Mouse (Mus musculus) lung, adult 2 months (tissue): Measurements from ENCODE around the gene Ccdc34. TPM values are rescaled to one million over a fixed set of nuclear protein-coding genes. Genes with fewer than 3 reads are reported as not detected.

Source experiments
- DNase-seq: peaks from one replicate; pipeline ENCODE4 v3.0.0; 2022
- H3K4me1 ChIP-seq: fragments of 200-500 bp; 2 replicates; pipeline ENCODE4 v1.6.1; 2011; ENCODE audit warnings: low read length; ENCODE audit not compliant: control insufficient read depth, insufficient read depth
- H3K4me3 ChIP-seq: fragments of 200-500 bp; replicated peaks from 2 replicates; pipeline ENCODE3; 2011; ENCODE audit warnings: low read depth, mild to moderate bottlenecking, control low read depth, low read length; ENCODE audit errors: extremely low read depth
- CTCF ChIP-seq: fragments of 200-500 bp; IDR thresholded peaks from 2 replicates; pipeline ENCODE4 v1.5.1; 2011; ENCODE audit warnings: mild to moderate bottlenecking, low read length, control low read depth; ENCODE audit not compliant: insufficient read depth
- POLR2A ChIP-seq: fragments of 200-500 bp; IDR thresholded peaks from 2 replicates; pipeline ENCODE4 v1.6.1; 2011; ENCODE audit warnings: low read depth, mild to moderate bottlenecking, control low read depth, low read length, borderline replicate concordance; ENCODE audit errors: extremely low read depth
- WGBS: fragments of 180-500 bp; shearing (Covaris S2); methylation state at CpG from one replicate; pipeline ENCODE4 v1.1.7; 2018; 5-methylcytosine and 5-hydroxymethylcytosine counted together
- polyA plus RNA-seq: library from polyadenylated mRNA; depleted of rRNA; stranded (reverse); fragments of >200 nt; gene quantifications from 2 replicates; pipeline ENCODE4 v1.2.3, GENCODE M21; 2012

Gene Ccdc34
- polyA plus RNA-seq, 1 experiment: 3.9 TPM

GRCm38 (mm10) chr2:109983435-109983834 is 34.2 kb upstream of the Ccdc34 start:
- TF ChIP-seq CTCF (no peak), POLR2A (no peak)

GRCm38 (mm10) chr2:109984930-109985329 is 32.7 kb upstream of the Ccdc34 start:
- H3K4me1 ChIP-seq: no peaks in the 10 kb centered on the region
- no peak for TF ChIP-seq POLR2A
- TF ChIP-seq CTCF: no peak

More at GRCm38 (mm10) chr2:109983435-109983834, 34.2 kb upstream of the Ccdc34 start:
- WGBS: 79% methylated on average over 6 of the region's 6 CpGs
- Histone ChIP-seq H3K4me1 (no peaks in the 10 kb centered on the region), H3K4me3 (no peak overlapping the region)
- no peak for DNase-seq

DNA sequence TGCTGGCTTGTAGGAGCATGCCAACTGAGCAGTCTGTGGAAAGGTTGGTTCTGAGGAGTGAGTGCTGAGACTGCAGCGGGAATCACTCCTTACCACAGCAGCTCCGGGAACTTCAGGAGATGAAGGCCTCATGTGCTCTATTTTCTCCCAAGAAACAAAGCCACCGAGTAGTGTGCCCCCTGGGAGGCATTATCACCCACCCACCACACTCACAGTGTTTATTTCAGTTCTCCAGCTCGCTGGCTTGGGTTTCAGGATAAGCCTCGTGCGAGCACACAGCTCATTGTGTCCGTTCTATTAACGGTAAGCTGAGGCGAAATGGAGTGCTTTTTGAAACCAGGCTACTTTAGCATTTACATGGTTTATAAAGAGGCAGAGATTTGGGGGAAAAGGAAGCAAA is 32.1 kb upstream of the Ccdc34 start:
- DNase-seq: no peak
- 60% methylated on average over 9 of the region's 9 CpGs for WGBS
- TF ChIP-seq CTCF (no peak), POLR2A (no peak)
- H3K4me1 ChIP-seq: no peaks in the 10 kb centered on the region
- no peak overlapping the region for H3K4me3 ChIP-seq

More at GRCm38 (mm10) chr2:109984930-109985329, 32.7 kb upstream of the Ccdc34 start:
- no peak for DNase-seq
- no peak overlapping the region for H3K4me3 ChIP-seq
- 42% methylated on average over 1 of the region's 1 CpGs for WGBS

DNA sequence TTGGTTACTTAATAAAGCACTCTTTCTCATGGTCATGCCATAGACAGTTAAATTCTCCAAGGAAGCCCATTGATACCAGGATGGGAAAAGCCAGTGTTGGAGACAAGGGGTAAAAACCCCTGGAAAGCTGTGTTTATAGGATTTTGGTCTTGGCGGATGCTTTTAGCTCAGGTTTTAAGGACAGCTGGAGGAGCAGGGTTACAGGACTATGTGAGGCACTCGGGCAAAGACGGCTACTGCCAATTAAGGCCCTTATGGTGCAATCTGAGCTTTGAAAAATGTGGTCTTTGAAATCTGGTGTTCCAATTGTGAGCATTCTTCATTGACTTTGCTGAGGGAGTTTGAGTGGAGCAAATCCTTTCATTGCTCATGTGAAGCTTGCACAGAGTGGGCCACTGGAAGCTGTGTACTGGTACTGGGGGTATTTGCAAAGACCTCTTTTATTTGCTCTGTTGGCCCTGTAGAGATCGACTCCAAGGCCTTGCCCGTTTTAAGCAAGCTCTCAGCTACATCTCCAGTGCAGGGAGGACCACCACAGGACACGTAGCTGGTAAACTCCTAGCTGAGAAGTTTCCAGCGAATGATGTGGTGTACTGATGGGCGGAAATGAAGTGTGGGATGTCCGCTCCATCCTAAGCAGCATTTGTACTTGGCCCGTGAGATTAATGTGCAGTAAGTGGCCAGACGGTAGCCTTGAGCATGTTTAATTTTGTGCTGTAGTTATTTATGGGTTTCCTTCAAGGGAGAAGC is 31.4 kb upstream of the Ccdc34 start:
- 70% methylated on average over 11 of the region's 11 CpGs for WGBS
- H3K4me3 ChIP-seq: no peak overlapping the region
- TF ChIP-seq POLR2A (no peak), CTCF (no peak)
- DNase-seq: no peak
- H3K4me1 ChIP-seq: no peaks in the 10 kb centered on the region

DNA sequence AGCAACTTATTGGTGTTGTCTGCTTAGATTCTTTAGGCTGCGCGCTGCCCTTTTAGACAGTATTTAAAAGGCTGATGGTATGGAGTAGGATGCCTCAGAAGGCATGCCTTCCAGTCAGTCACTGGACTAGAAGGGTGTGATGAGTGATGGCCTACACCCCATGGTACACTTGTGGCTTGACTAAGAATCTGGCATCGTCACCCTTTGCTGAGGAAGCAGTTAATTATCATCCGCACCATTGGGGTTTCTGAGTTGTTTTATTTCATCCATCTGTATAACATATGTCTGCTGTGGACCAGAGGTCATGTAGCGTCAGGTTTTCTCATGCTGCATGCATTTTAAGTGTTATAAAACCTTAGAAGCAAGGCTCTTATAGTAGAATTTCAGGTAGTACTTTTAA is 29.7 kb upstream of the Ccdc34 start:
- no peak for DNase-seq
- 85% methylated on average over 5 of the region's 5 CpGs for WGBS
- H3K4me1 ChIP-seq: no peaks in the 10 kb centered on the region
- TF ChIP-seq CTCF (no peak), POLR2A (no peak)
- no peak overlapping the region for H3K4me3 ChIP-seq

- no peak for DNase-seq
- Histone ChIP-seq H3K4me1 (no peaks in the 10 kb centered on the region), H3K4me3 (no peak overlapping the region)
- WGBS: 34% methylated on average over 3 of the region's 3 CpGs
- TF ChIP-seq POLR2A (no peak), CTCF (no peak)
These were observed 28.4 kb upstream of the Ccdc34 start for GRCm38 (mm10) chr2:109989196-109989595.

- WGBS: 73% methylated on average over 8 of the region's 8 CpGs
- no peak for DNase-seq
- Histone ChIP-seq H3K4me1 (no peaks in the 10 kb centered on the region), H3K4me3 (no peak overlapping the region)
- no peak for TF ChIP-seq POLR2A
- TF ChIP-seq CTCF: no peak
These were observed 27.7 kb upstream of the Ccdc34 start for GRCm38 (mm10) chr2:109989679-109990473.

GRCm38 (mm10) chr2:109991754-109992153 is 25.9 kb upstream of the Ccdc34 start:
- 88% methylated on average over 1 of the region's 1 CpGs for WGBS
- no peak overlapping the region for H3K4me3 ChIP-seq
- no peak for DNase-seq
- H3K4me1 ChIP-seq: no peaks in the 10 kb centered on the region
- TF ChIP-seq CTCF (no peak), POLR2A (no peak)

DNA sequence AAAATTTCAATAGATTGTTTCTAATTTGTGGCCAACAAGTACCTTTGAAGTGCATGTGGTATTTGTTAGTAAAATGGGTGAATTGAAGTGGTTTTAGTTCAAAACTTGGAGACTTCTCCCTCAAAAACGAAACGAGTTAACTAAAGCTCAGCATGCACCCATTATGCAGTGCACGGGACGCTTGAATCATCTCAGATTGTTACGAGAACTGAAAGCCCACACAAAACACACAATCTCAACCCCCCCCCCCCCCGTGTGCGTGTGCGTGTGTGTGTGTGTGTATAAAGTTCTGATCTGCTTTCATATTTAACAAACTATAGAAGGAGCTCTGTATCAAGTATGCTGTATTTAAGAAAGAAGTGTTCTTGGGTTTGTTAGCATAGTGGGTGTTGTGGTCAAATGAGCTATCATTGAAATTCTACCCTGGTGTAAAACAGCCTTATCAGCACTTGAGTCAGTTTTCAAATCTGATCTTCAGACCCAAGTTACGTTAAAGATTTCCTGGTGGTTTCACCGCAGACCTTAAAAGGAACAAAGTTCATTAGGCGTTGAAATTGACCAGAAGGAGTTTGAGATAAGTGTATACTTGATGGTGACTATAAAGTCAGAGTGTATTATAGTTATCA is 25.1 kb upstream of the Ccdc34 start:
- 68% methylated on average over 11 of the region's 11 CpGs for WGBS
- Histone ChIP-seq H3K4me1 (no peaks in the 10 kb centered on the region), H3K4me3 (no peak overlapping the region)
- no peak for DNase-seq
- TF ChIP-seq POLR2A: no peak
- TF ChIP-seq CTCF: no peak
